10 mouse cellular contexts compared by ENCODE assay signal in genomic region chr6:97848191-97848857, GRCm38 (mm10). TPM values are rescaled to one million over a fixed set of nuclear protein-coding genes. Genes with fewer than 3 reads are reported as not detected.
DNase-seq lines count a peak whose midpoint lies in the region; ATAC-seq and TF ChIP-seq lines count a peak whose summit lies in the region.
"Had no signal": no experiment of that assay in that cellular context is flagged by ENCODE, and none has a peak within 500 bp of the region (broad histone marks: within the 10 kb centered on the region; RNA-seq: fewer than 3 reads in every experiment).

No protein-coding gene starts in this region.

- intact Hi-C loops in left cerebral cortex, postnatal 14 days (cut with DNase I) = no loop called here

- DNase-seq in forebrain, embryonic 14.5 days (ENCODE audit: low spot score) = peak; percentile 18
- DNase-seq in forebrain, embryonic 11.5 days (ENCODE audit: low spot score) = no peak
- peak; percentile 25 for DNase-seq in urinary bladder, adult 2 months (ENCODE audit: low spot score)
- no peak for DNase-seq in urinary bladder, postnatal 4 days (ENCODE audit: low spot score in 2 of 2)
- DNase-seq in layer of hippocampus, adult 2 months (ENCODE audit: low spot score in 2 of 2) = peak; percentile 13 to 26
- peak; percentile 13 to 39 for DNase-seq in urinary bladder, postnatal 36 days (ENCODE audit: low spot score in 2 of 2)
- DNase-seq in left cerebral cortex, postnatal 14 days (ENCODE audit: low spot score in 2 of 2) = no peak

- no peaks in the 10 kb centered on the region for H3K27me3 ChIP-seq in forebrain, embryonic 14.5 days (replicated peaks; ENCODE audit: control insufficient read depth, insufficient read depth, low read length)
- H3K27me3 ChIP-seq in forebrain, embryonic 11.5 days (ENCODE audit: control insufficient read depth, insufficient read depth, low read length) = no peaks in the 10 kb centered on the region
- H3K27me3 ChIP-seq: CH12.LX; embryonic facial prominence, embryonic 13.5 days had no signal

- no peak overlapping the region for H3K27ac ChIP-seq in forebrain, embryonic 14.5 days (ENCODE audit: low read depth, low read length)
- H3K27ac ChIP-seq in forebrain, embryonic 11.5 days (ENCODE audit: low read depth, low read length) = no peak overlapping the region
- H3K27ac ChIP-seq in layer of hippocampus, adult 2 months = peak overlapping the region; percentile 74
- H3K27ac ChIP-seq: embryonic facial prominence, embryonic 13.5 days had no signal

- no peaks in the 10 kb centered on the region for H3K9me3 ChIP-seq in forebrain, embryonic 14.5 days (replicated peaks; ENCODE audit: control insufficient read depth, low read length)
- no peaks in the 10 kb centered on the region for H3K9me3 ChIP-seq in forebrain, embryonic 11.5 days (ENCODE audit: control insufficient read depth, low read length)
- H3K9me3 ChIP-seq: embryonic facial prominence, embryonic 13.5 days had no signal

- TF ChIP-seq CTCF in layer of hippocampus, adult 2 months (conservative IDR thresholded peaks at IDR 0.05) = no peak

- whole genome bisulfite sequencing in forebrain, embryonic 14.5 days = 66% methylated on average over 9 of the region's 9 CpGs
- WGBS in forebrain, embryonic 11.5 days = 73% methylated on average over 9 of the region's 9 CpGs

- H3K9ac ChIP-seq in forebrain, embryonic 14.5 days (ENCODE audit: low read length) = no peak overlapping the region
- no peak overlapping the region for H3K9ac ChIP-seq in forebrain, embryonic 11.5 days (ENCODE audit: low read length)
- H3K9ac ChIP-seq: embryonic facial prominence, embryonic 13.5 days had no signal

- H3K4me3 ChIP-seq in forebrain, embryonic 14.5 days (ENCODE audit: low read depth, low read length) = no peak overlapping the region
- H3K4me3 ChIP-seq in forebrain, embryonic 11.5 days (ENCODE audit: low read depth, low read length) = no peak overlapping the region
- no peak overlapping the region for H3K4me3 ChIP-seq in layer of hippocampus, adult 2 months
- H3K4me3 ChIP-seq: embryonic facial prominence, embryonic 13.5 days had no signal

- no peak overlapping the region for H3K4me2 ChIP-seq in forebrain, embryonic 14.5 days (ENCODE audit: low read length)
- no peak overlapping the region for H3K4me2 ChIP-seq in forebrain, embryonic 11.5 days (ENCODE audit: low read depth, low read length, severe bottlenecking)
- H3K4me2 ChIP-seq: embryonic facial prominence, embryonic 13.5 days had no signal

- H3K4me1 ChIP-seq in forebrain, embryonic 14.5 days (ENCODE audit: control insufficient read depth, insufficient read depth, low read length) = no peaks in the 10 kb centered on the region
- H3K4me1 ChIP-seq in forebrain, embryonic 11.5 days (replicated peaks; ENCODE audit: control insufficient read depth, insufficient read depth, low read length) = no peaks in the 10 kb centered on the region; the same call in 1 of the 2 replicates

- no peaks in the 10 kb centered on the region for H3K36me3 ChIP-seq in forebrain, embryonic 14.5 days (ENCODE audit: control insufficient read depth, insufficient read depth, low read length)
- H3K36me3 ChIP-seq in forebrain, embryonic 11.5 days (ENCODE audit: control insufficient read depth, insufficient read depth, low read length) = no peaks in the 10 kb centered on the region
- H3K36me3 ChIP-seq: embryonic facial prominence, embryonic 13.5 days had no signal

- ATAC-seq in forebrain, embryonic 14.5 days = no peak
- ATAC-seq in forebrain, embryonic 11.5 days (replicated peaks; ENCODE audit: low FRiP score) = no peak
- ATAC-seq in monocyte, adult 5-6 weeks (replicated peaks; ENCODE audit: insufficient number of reproducible peaks, low FRiP score, low TSS enrichment, poor library complexity, severe bottlenecking) = no peak

RNA-seq across cellular contexts. Expression of gene Mitf, which starts 41.5 kb away (rescaled TPM):
- polyA plus RNA-seq in forebrain, embryonic 14.5 days (2014; fragmentation: Nextera tagmentation; extraction: Ambion mirVana) = 0.85 and 1.3 TPM in 2 replicates
- 0.79 and 1.7 TPM in 2 replicates for polyA plus RNA-seq in forebrain, embryonic 11.5 days (2014; fragmentation: Nextera tagmentation; extraction: Ambion mirVana)
- 5.6 and 6.2 TPM in 2 replicates for polyA plus RNA-seq in urinary bladder, adult 2 months (2012; rRNA removed)
- total RNA-seq in layer of hippocampus, adult 2 months (2021) = 1 to 10 TPM; 7.2 to 7.9 TPM
- 1 to 10 TPM; 5.0 to 5.5 TPM for total RNA-seq in left cerebral cortex, postnatal 14 days (2021)
- 1.9 to 6.8 TPM (median 2.4 TPM) in 3 replicates for total RNA-seq in monocyte, adult 5-6 weeks (2017)

Comparison
In these comparisons a context has a peak if more than half of its experiments do, and no peak if none do; other contexts are left out.
1. DNase-seq: peak in forebrain, embryonic 14.5 days (single experiment), urinary bladder, adult 2 months (single experiment), layer of hippocampus, adult 2 months (2 of 2) and urinary bladder, postnatal 36 days (2 of 2); none in forebrain, embryonic 11.5 days (single experiment), urinary bladder, postnatal 4 days (0 of 2) and left cerebral cortex, postnatal 14 days (0 of 2).